Mouse (Mus musculus) thymus, adult 2 months (tissue): Measurements from ENCODE around the gene Cnnm3.

Experiments used
- CTCF ChIP-seq: fragments of 200-500 bp; IDR thresholded peaks from 2 replicates; pipeline ENCODE4 v1.5.1; 2012; ENCODE audit warnings: mild to moderate bottlenecking, control low read depth, low read length, moderate library complexity, borderline replicate concordance; ENCODE audit not compliant: control insufficient read depth, poor library complexity, insufficient read depth; ENCODE audit errors: extremely low read depth
- POLR2A ChIP-seq: fragments of 200-500 bp; IDR thresholded peaks from 2 replicates; pipeline ENCODE4 v1.6.1; 2012; ENCODE audit warnings: mild to moderate bottlenecking, low read length, control low read depth, moderate library complexity; ENCODE audit not compliant: control insufficient read depth, poor library complexity, insufficient read depth; ENCODE audit errors: extremely low read depth

- TF ChIP-seq POLR2A (no peak), CTCF (no peak)
Measured at GRCm38 (mm10) chr1:36549491-36549890, 37.8 kb downstream of the Cnnm3 start.
